Mouse (Mus musculus): ENCODE data around the gene Ddx5.
A peak's percentile ranks its signal among the peaks of the same experiment; 100 is the strongest.
"Not testable (repeated sequence)": the region's sequence is repeated elsewhere in the genome, so short reads cannot be mapped to it uniquely, and the experiment has no call there.

Gene Ddx5

DNA sequence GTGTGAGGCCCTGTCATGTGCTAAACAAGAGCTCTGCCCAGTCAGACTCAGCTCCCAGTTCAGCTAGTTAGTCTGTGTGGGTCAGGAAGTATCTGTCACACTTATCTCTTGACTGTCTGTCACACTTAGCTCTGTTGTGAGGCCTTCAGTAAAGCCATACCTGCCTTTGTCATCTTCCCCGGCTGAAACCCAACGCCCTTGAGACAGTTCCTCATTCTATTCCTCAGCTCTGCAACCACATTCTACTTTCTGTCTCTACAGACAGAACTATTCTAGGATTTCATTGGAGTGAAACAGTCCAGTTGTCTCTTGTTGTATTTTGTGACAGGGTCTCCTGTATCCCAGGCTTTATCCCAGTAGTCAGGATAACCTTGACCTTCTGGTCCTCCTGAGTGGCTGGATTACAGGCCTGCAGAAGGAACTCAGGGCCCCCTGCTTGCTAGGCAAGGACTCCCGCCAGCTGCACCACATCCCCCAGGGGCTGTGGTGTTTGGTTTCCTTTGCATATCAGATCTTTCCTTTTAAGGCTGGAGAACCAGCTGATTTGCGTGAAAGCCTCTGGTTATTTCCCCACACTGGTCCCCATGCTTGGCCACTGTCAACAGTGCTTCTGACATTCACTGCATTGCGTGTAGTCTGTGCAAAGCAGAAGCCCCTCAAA is 26.7 kb downstream of the Ddx5 start:
- peak; percentile 55 for DNase-seq (ENCODE audit: low spot score)

DNA sequence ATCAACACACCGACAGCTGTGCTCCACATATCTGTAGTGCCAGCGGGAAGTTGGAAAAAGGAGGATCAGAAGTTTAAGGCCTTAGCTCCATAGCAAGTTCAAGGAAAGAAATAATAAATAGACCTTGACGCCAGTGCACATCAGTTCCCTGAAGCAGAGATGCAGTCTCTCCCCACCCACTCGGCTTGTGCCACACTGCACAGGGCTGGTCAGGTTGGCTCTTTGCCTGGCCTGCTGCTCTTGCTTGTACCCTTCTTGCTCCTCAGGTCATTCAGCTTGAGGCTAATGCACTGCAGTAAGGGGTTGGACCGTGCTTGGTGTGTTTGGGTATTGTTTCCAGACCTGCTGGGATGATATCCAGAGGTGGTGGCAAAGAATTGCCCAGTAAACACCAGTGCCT is 28.5 kb downstream of the Ddx5 start:
- no peak for DNase-seq (ENCODE audit: low spot score)

DNA sequence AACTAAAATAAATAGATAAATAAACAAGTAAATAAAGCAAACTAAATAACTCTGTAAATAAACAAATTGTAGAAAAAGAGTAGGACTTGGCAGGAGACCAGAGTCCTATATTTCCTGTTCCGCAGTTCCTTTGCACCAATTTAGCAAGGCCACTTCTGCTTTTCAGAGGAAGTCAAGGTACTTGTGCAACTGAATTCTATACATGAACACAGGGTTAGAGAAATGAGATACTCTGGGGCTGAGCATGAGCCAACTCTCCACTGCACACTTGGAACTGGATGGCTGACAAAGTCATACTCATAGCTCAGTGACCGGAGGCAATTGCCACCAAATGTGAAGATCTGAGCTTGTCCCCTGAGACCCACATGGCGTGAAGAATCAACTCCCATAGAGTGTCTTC is 30.0 kb downstream of the Ddx5 start:
- DNase-seq (ENCODE audit: low spot score), result no peak

DNA sequence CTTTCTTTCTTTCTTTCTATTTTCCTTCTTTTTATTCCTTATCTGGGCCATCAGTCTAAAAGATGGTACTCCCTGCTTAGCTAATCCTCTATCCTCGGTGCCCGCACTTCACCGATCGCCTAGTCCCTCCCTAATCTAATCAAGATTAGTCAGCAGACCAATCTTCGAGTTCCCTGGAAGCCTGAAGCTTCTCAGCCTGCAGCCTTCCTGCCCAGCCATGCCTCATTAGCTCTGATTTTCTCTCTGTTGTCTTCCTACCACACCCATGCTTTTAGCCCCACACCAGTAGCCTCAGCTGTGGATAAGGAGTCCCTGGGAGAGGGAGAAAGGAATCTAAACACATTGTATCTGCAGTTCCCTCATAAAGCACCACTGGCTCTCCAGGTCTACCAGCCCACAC is 33.4 kb downstream of the Ddx5 start:
- DNase-seq (ENCODE audit: low spot score), result no peak

DNA sequence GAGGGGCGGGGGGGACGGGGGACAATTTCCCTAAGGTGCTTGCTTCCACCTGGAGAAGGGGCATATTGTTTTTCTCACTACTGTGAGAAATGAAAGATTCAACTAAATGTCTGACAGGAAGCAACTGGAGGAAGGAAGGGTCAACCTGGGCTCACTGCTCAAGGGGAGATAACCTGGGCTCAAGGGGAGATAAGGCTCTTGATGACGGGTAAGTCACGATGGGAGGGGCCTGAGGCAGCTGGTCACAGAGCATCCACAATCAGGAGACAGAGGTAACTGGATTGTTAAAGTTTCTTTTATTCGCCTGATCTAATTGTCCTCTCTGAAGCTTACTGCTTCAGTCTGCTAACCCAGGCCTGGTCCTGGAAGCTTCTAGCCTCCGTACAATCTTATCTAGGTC is 35.7 kb downstream of the Ddx5 start:
- no peak for DNase-seq (ENCODE audit: low spot score)

DNA sequence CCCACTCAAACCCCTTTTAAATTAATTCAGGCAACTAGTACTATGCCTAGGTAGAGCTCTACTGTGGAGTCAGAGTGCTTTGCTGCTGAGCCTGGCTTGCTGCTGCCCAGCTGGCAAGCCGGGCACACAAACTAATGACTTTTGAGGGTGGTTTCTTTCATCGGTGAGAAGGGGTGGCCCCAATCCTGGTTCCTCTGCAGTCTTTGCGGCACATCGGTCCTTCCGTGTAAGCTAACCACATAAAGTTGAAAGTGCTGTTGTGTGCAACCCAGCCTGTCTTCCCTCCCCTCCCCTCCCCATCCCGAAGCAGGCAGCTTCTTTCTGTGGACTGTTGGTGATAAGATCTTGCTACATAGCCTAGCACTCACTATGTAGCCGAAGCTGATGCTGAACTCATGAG is 36.9 kb downstream of the Ddx5 start:
- no peak for DNase-seq (ENCODE audit: low spot score)

DNA sequence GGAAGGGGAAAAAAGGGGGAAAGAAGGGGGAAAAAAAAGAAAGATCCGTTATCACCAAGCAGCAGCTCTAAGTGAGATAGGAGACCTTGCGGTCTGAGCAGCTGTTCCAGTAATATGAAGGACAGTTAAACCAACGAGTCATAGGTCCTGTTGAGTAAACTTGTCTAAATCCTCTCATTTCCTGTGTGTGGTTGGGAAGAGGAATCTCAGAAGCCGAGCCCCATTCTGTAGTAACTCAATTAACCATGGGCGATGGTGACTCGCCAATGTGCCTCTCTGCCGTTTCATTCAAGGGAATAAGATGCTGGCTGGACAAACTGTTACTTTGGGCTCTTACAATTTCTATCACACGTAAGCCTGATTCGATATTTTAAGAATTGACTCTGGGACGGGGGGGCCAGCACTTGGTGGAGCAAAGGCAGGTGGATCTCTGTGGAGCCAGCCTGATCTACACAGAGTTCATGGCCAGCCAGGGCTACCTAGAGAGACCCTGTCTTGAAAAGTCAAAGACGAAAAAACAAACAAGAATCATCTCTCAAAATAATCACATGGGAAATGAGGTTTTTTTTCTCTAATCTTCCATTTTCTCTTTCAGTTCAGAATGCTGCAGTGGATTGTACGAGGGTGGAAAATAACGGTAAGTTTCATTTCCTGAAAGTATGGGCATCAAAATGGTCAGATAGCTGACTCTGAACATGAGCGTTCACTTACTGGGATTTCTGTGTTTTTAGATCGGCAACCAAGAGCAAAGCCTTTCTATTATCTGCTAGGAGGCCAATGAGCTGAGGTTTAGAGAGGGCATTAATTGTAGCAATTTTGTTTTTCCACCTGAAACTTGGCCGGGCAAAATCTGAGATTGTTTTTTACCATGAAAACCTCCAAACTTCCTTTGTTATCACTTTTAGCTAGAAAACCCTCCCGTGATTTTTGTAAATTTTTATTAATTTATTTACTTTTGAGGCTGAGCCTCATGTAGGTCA is 37.7 kb downstream of the Ddx5 start, which contains the start of gene Milr1:
Milr1 (plus strand) TSS at position 188 of the 980 bp plus-strand sequence.
- no peak for DNase-seq (ENCODE audit: low spot score)

DNA sequence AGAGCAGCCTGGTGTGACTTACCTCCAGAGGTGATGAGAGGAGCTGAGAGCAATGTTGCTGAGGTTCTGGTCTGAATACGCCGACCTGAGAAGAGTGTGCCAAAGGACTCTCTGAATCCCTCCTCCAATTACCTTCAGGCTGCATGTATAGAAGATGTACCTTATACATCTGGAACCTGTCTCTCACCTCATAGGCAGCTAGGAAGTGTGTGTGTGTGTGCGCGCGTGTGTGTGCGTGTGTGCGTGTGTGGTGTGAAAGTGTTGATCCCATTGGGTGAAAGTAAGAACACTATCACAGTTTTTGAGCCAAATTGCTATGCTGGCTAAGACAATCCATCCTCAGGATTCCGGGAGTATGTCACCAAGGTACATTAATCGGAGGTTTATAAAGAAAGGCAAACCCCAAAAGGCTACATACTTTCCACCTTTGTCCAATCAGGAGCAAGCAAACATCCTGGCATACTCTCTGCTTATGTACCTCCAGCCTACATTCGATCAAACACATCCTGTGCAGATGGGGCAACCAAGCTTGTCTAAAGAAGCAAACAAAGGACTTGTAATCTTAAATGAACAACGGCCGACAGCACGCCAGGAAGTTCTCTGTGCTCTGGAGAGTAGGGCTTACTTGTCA is 38.7 kb downstream of the Ddx5 start, which contains the start of gene Pecam1:
Pecam1 (minus strand) TSS at position 508 of the 631 bp plus-strand sequence.
- DNase-seq (ENCODE audit: low spot score), result no peak

DNA sequence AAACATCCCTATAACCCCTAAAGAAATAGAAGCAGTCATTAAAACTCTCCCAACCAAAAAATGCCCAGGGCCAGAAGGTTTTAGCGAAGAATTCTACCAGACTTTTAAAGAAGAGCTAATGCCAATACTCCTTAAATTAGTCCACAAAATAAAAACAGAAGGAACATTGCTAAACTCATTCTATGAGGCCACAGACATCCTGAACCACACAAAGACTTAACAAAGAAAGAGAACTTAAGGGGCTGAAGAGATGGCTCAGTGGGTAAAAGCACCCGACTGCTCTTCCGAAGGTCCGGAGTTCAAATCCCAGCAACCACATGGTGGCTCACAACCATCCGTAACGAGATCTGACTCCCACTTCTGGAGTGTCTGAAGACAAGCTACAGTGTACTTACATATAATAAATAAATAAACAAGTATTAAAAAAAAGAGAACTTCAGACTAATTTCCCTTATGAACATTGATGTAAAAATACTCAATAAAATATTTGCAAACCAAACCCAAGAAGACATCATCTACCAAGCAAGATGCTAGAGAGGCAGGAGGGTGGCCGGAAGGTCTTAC is 39.3 kb downstream of the Ddx5 start:
- not testable (repeated sequence) for DNase-seq (ENCODE audit: low spot score)

DNA sequence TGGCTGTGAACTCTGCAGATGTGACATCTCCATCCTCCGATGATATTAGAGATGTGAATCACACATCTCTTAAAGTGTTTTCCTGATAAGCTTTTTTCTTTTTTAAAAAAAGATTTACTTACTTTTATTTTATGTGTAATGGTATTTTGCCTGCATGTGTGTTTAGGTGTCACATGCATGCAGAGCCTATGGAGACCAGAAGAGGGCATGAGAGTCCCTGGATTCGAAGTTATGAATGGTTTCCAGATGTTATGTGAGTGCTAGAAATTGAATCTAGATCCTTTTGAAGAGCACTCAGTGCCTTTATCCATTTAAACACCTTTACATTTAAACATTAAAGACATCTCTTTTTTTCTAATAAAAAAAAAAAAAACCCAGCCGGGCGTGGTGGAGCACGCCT is 44.0 kb downstream of the Ddx5 start:
- no peak for DNase-seq (ENCODE audit: low spot score)

DNA sequence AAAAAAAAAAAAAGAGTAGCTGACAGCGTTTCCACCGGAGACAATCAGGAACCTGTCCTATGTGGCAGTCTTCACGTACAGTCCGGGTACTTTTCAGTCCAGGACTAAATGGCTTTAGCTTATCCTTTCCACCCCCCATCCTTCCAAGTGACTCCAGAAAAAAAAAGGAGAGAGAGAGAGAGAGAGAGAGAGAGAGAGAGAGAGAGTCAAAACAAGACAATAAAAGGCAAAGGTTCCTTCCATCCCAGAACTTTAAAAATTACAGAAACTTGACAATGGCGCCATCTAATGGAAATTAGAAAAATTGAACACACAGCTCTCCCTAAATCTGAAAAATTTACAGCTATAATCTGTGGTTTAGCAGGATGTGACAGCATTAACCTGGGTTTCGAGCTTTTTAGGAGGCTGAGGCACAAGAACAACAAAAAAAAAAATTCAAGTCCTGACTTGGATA is 46.6 kb downstream of the Ddx5 start:
- DNase-seq (ENCODE audit: low spot score), result no peak

DNA sequence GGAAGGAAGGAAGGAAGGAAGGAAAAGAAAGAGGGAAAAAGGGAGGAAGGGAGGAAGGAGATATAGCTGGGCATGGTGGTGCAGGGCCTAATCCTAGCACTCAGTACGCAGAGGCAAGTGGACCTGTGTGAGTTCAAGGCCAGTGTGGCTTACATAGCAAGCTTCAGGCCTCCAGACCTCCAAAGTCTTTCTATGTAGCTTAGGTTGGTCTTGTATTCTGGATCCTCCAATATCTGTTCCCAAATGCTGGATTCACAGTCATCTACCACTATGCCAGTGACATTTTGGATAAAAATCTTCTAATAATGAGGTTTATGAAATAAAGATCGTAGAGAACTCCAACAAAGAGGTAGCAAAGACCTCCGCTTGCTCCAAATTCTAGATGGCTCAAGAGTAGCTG is 47.2 kb downstream of the Ddx5 start:
- DNase-seq (ENCODE audit: low spot score), result no peak

DNA sequence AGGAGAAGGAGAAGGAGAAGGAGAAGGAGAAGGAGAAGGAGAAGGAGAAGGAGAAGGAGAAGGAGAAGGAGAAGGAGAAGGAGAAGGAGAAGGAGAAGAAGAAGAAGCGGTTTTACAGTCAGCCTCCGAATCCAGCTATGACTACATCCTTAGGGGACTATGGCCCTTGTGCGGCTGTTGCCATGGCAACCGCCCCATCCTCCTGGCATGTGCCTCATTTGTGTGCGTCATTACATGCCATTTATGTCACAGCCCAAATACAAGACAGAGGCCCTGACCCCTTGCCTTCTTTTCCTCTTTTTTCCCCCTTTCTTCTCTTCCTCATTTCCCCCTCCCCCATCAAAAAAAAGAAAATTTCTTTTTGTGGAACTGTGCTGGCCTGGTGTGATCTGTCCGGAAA is 47.8 kb downstream of the Ddx5 start:
- no peak for DNase-seq (ENCODE audit: low spot score)

DNA sequence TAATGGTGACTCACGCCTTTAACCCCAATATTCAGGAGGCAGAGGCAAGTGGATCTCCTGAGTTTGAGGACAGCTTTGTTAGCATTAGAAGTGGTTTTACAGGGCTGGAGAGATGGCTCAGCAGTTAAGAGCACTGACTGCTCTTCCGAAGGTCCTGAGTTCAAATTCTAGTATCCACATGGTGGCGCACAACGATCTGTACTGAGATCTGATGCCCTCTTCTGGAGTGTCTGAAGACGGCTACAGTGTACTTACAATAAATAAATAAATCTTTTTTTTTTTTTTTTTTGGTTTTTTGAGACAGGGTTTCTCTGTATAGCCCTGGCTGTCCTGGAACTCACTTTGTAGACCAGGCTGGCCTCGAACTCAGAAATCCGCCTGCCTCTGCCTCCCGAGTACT is 48.3 kb downstream of the Ddx5 start:
- DNase-seq (ENCODE audit: low spot score), result not testable (repeated sequence)

DNA sequence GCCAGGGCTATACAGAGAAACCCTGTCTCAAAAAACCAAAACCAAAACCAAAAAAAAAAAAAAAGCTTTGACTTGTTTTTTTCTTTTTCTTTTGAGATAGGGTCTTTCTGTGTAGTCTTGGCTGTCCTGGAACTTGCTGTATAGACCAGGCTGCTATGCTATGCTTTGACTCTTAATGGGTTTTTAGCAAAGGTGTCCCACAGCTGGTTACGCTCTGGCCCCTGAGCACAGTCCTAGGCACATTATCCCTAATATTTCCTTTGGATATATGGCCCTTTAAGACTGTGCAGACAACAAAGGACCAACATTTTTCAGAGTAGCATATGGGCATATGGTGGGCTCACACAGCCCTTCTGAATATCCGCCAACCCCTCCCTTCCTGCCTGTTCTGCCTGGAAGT is 49.9 kb downstream of the Ddx5 start:
- no peak for DNase-seq (ENCODE audit: low spot score)

DNA sequence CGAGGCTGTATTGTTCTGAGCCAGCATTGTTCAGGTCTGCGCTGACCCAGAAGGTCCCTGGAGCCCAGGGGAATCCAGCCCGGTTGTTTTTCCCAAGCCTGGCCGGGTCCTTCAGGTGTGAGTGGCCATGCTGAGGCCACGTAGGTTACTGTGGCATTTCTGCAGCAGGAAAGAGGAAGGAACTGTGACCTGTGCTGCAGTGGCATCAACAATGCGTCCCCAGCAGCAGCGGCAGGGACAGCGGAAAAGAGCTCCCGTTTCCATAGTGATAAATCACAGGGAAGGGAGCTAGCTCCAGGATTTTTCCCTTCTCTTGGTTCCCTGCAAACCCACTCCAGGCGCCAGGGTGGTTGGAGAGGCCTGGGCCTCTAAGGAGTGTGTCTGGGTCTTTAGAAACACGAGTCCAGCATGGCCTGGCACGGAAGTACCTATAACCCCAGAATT is 51.8 kb downstream of the Ddx5 start:
- no peak for DNase-seq (ENCODE audit: low spot score)

DNA sequence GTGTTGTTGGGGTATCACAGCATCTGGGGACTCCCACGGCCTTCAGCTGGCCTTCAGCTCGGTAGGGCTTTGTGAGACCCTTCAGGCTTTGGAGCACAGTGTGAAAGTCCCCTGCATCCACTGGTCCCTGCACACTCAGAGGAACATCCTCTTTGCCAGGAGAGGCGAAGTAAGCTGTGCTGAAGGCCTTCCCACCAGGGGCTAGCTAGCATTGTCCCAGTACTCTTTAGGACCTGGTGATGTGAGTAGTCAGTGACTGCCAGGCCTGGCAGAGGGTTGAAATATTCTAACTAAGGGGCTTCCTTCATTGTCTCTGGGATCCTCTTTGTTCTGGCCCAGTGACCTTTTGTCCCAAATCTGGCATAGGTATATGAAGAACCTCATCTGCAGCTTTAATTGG is 52.4 kb downstream of the Ddx5 start:
- no peak for DNase-seq (ENCODE audit: low spot score)

DNA sequence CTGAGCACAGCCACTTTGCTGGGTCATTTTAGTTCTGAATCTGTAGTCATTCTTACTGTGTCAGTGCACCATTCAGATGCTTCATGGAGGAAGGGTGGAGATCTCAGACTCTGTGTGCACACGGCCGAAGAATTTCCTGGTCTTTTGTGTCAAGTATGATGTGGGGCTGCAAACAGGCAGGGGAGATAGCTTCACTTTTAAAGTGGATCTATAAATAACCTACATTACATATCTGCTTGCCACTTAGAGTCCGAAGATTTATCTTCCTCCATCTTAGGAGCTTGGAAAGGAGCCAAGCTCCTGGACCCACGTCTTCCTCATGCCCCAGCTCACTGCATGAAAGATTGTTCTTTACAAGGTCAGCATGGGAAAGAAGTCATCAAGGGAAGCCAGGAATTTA is 58.3 kb downstream of the Ddx5 start:
- no peak for DNase-seq (ENCODE audit: low spot score)
